Mouse (Mus musculus): Measurements from ENCODE around the gene Sema3f. TPM values are rescaled to one million over a fixed set of nuclear protein-coding genes. Genes with fewer than 3 reads are reported as not detected.

The Sema3f gene
- total RNA-seq, 2 experiments from 2014 or later = not detected

- no peak for ATAC-seq (replicated peaks; ENCODE audit: low FRiP score, poor library complexity, severe bottlenecking)
Measured at GRCm38 (mm10) chr9:107718781-107719540, 8.7 kb upstream of the Sema3f start.

- ATAC-seq (replicated peaks; ENCODE audit: low FRiP score, poor library complexity, severe bottlenecking) = no peak
Measured at GRCm38 (mm10) chr9:107716951-107717350, 6.7 kb upstream of the Sema3f start.

GRCm38 (mm10) chr9:107715632-107716031 lies 5.4 kb upstream of the Sema3f start:
- ATAC-seq (replicated peaks; ENCODE audit: low FRiP score, poor library complexity, severe bottlenecking) = no peak

GRCm38 (mm10) chr9:107714221-107714952 lies 4.1 kb upstream of the Sema3f start:
- ATAC-seq (replicated peaks; ENCODE audit: low FRiP score, poor library complexity, severe bottlenecking) = no peak

- ATAC-seq (replicated peaks; ENCODE audit: low FRiP score, poor library complexity, severe bottlenecking) = no peak
Measured at GRCm38 (mm10) chr9:107709096-107709696, 1.1 kb downstream of the Sema3f start.

- ATAC-seq (replicated peaks; ENCODE audit: low FRiP score, poor library complexity, severe bottlenecking) = no peak
Measured at GRCm38 (mm10) chr9:107708439-107709095, 1.7 kb downstream of the Sema3f start.

GRCm38 (mm10) chr9:107707701-107708438 lies 2.4 kb downstream of the Sema3f start:
- ATAC-seq (replicated peaks; ENCODE audit: low FRiP score, poor library complexity, severe bottlenecking) = no peak

GRCm38 (mm10) chr9:107706781-107707211 lies 3.5 kb downstream of the Sema3f start:
- ATAC-seq (replicated peaks; ENCODE audit: low FRiP score, poor library complexity, severe bottlenecking) = no peak

GRCm38 (mm10) chr9:107703337-107704122 lies 6.7 kb downstream of the Sema3f start:
- ATAC-seq (replicated peaks; ENCODE audit: low FRiP score, poor library complexity, severe bottlenecking) = no peak

GRCm38 (mm10) chr9:107702606-107703185 lies 7.6 kb downstream of the Sema3f start:
- no peak for ATAC-seq (replicated peaks; ENCODE audit: low FRiP score, poor library complexity, severe bottlenecking)

- ATAC-seq (replicated peaks; ENCODE audit: low FRiP score, poor library complexity, severe bottlenecking) = no peak
Measured at GRCm38 (mm10) chr9:107701594-107701993, 8.7 kb downstream of the Sema3f start.

GRCm38 (mm10) chr9:107700114-107700571 lies 10.1 kb downstream of the Sema3f start:
- no peak for ATAC-seq (replicated peaks; ENCODE audit: low FRiP score, poor library complexity, severe bottlenecking)

GRCm38 (mm10) chr9:107699376-107699980 lies 10.8 kb downstream of the Sema3f start:
- no peak for ATAC-seq (replicated peaks; ENCODE audit: low FRiP score, poor library complexity, severe bottlenecking)

- no peak for ATAC-seq (replicated peaks; ENCODE audit: low FRiP score, poor library complexity, severe bottlenecking)
Measured at GRCm38 (mm10) chr9:107698611-107699190, 11.6 kb downstream of the Sema3f start.

GRCm38 (mm10) chr9:107697811-107698521 lies 12.3 kb downstream of the Sema3f start:
- ATAC-seq (replicated peaks; ENCODE audit: low FRiP score, poor library complexity, severe bottlenecking) = no peak

GRCm38 (mm10) chr9:107696845-107697610 lies 13.2 kb downstream of the Sema3f start:
- no peak for ATAC-seq (replicated peaks; ENCODE audit: low FRiP score, poor library complexity, severe bottlenecking)
